Mouse (Mus musculus) heart, postnatal 0 days (tissue): ENCODE data around the gene D630023F18Rik.

Experiments
- CTCF ChIP-seq: IDR thresholded peaks from 2 replicates; pipeline ENCODE4 v1.5.1; 2016; ENCODE audit warnings: antibody characterized with exemption, control low read depth, low read depth
- EP300 ChIP-seq: IDR thresholded peaks from 2 replicates; pipeline ENCODE4 v1.6.1; 2016; ENCODE audit warnings: antibody characterized with exemption, low read depth

DNA sequence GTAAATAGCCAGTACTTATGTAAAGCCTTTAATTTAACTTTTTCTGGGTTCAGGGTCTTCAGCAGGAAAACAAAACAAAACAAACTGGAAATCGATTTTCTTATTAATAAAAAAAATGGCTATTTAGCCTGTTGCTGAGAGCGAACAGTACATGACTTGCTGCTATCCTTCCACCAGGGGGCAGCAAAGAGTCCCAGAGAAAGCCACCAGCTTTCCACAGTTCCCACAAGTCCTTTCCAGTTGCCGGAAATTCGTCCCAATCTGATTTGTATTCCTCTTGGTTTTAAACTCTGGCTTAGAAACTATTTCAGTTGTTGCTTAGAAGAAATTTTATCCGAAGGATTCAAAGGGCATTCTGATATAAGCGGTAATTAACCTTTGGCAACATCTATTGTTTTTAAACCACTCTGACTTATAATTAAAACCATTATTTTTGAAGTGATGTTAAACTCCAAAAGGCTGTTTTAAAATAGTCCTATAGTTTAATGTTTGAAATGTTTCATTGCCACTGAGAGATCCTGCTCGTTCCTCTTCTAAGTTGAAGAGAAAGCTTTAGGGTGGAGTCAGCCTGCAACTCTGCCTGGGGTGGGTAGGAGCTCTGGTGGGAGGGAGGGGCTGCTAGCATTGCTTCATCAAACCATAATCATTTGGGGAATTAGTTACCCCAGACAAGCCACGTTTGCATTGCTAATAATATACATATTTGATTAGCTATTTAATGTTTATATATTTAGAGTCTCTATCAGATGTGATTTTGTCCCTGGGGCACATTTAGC lies 10.8 kb downstream of the D630023F18Rik start:
- TF ChIP-seq CTCF (peak; percentile 89), EP300 (no peak)
